Mouse (Mus musculus): ENCODE data around the gene Gapdhs.

DNA sequence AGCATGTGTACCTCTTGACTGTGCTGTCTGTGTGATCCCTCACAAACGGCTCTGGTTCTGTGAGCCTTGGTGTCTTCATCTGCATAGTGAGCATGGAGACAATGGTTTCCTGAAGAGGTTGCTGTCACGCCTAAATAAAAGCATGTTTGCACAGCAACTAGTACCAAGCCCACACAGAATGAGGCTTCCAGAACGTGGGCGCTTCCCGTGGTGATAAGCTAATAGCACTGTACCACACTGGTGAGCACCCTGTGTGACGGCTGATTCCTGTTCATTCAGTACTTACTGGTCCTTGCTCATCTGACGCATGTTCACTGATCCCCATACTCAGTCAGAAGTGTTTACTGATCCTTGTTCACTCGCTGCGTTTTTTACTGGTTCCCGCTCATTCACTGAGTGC, 46.7 kb upstream of the Gapdhs start:
- no peak for TF ChIP-seq CTCF (IDR thresholded peaks at IDR 0.05; ENCODE audit: low read depth, low read length)
- no peak for TF ChIP-seq POLR2AphosphoS5 (IDR thresholded peaks at IDR 0.05; ENCODE audit: insufficient replicate concordance, low read depth, low read length)
- no peak for TF ChIP-seq GATA1 (IDR thresholded peaks at IDR 0.05; ENCODE audit: borderline replicate concordance, low read length)
- no peak for TF ChIP-seq TAL1 (conservative IDR thresholded peaks at IDR 0.05; ENCODE audit: low read depth, low read length)
- no peak for TF ChIP-seq GATA2 (IDR thresholded peaks at IDR 0.05; ENCODE audit: borderline replicate concordance, low read depth, low read length)

All from G1E (cell line).